Mouse (Mus musculus) midbrain, postnatal 0 days (tissue): ENCODE data around the gene Slc35a3. TPM values are rescaled to one million over a fixed set of nuclear protein-coding genes. Genes with fewer than 3 reads are reported as not detected.
A peak's percentile ranks its signal among the peaks of the same experiment; 100 is the strongest.

Experiments
- ATAC-seq: fragments of 200-750 bp; cut with Nextera tagmentation; 2 replicates; pipeline ENCODE4 v1.8.0; 2017; ENCODE audit warnings: moderate number of reproducible peaks, mild to moderate bottlenecking, moderate TSS enrichment, moderate library complexity; ENCODE audit not compliant: low FRiP score
- DNase-seq: peaks from one replicate; pipeline ENCODE4 v3.0.0-alpha.2; 2015; ENCODE audit warnings: low spot score
- H3K27ac ChIP-seq: fragments of 300-500 bp; sonication (generic); 2 replicates; pipeline ENCODE4 v1.5.1; 2014; ENCODE audit warnings: low read depth, mild to moderate bottlenecking, low read length, mixed read lengths
- H3K27me3 ChIP-seq: fragments of 300-500 bp; sonication (generic); 2 replicates; pipeline ENCODE4 v1.6.1; 2014; ENCODE audit warnings: low read length, control low read depth, mixed read lengths; ENCODE audit not compliant: insufficient read depth
- H3K36me3 ChIP-seq: fragments of 300-500 bp; sonication (generic); 2 replicates; pipeline ENCODE4 v1.6.1; 2014; ENCODE audit warnings: low read length, control low read depth, mixed read lengths; ENCODE audit not compliant: insufficient read depth
- H3K4me1 ChIP-seq: fragments of 300-500 bp; sonication (generic); 2 replicates; pipeline ENCODE4 v1.6.1; 2014; ENCODE audit warnings: mild to moderate bottlenecking, control low read depth, antibody characterized with exemption, low read length, mixed read lengths; ENCODE audit not compliant: insufficient read depth
- H3K4me2 ChIP-seq: fragments of 300-500 bp; sonication (generic); 2 replicates; pipeline ENCODE4 v1.6.1; 2014; ENCODE audit warnings: low read depth, mild to moderate bottlenecking, low read length, mixed read lengths; ENCODE audit not compliant: poor library complexity, severe bottlenecking
- H3K4me3 ChIP-seq: fragments of 300-500 bp; sonication (generic); 2 replicates; pipeline ENCODE4 v1.5.1; 2014; ENCODE audit warnings: low read depth, mild to moderate bottlenecking, low read length, moderate library complexity
- H3K9ac ChIP-seq: fragments of 300-500 bp; sonication (generic); replicated peaks from 2 replicates; pipeline ENCODE4 v1.6.1; 2014; ENCODE audit warnings: mild to moderate bottlenecking, low read length, moderate library complexity, mixed read lengths; ENCODE audit not compliant: poor library complexity, severe bottlenecking
- H3K9me3 ChIP-seq: fragments of 300-500 bp; sonication (generic); 2 replicates; pipeline ENCODE4 v1.6.1; 2016; ENCODE audit warnings: low read length, control low read depth
- CTCF ChIP-seq: IDR thresholded peaks from 2 replicates; pipeline ENCODE4 v1.5.1; 2016; ENCODE audit warnings: antibody characterized with exemption, mild to moderate bottlenecking
- WGBS: fragments of 180-500 bp; shearing (Covaris S2); extraction: QIAGEN DNeasy Blood & Tissue Kit; methylation state at CpG from one replicate; pipeline ENCODE4 v1.1.7; 2014; 5-methylcytosine and 5-hydroxymethylcytosine counted together
- polyA plus RNA-seq: library from polyadenylated mRNA; unstranded; fragments of >200 nt; fragmentation: Nextera tagmentation; extraction: Ambion mirVana; gene quantifications from 2 replicates; pipeline ENCODE4 v1.2.1, GENCODE M21; 2015
- total RNA-seq: library from RNA; depleted of rRNA; stranded (reverse); fragments of >200 nt; gene quantifications from 2 replicates; pipeline ENCODE4 v1.2.3, GENCODE M21; 2014

Gene Slc35a3
- total and polyA plus RNA-seq, 2 experiments from 2014 or later, result 6.2 to 18.9 TPM

DNA sequence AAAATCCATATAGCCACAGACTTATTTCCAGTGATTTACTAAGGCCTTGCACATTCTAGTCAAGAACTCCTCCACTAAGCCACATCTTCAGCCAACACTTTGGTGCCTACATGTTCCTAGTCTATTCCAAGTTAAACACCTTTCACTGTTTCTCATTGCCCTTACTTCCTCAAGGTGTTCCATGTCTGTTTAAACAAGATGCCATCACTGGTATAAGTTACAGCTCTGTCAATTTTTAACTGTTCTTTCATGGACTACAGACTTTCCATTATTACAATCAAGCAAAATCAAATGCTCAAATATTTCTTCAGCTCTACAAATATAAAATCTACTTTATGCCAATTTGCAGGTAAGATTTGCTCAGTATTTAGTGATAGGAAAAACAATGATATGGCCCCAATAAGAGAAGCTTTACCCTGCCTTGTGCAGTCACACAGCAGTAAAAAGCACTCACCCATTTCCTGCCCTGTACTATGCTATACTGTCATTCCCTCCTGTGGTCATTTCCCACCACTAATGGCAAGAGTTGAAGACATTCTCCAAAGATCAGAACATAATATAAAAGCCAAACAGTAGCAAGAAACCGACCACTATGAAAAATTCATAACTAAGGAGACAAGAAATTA, 9.9 kb downstream of the Slc35a3 start:
- WGBS, result 97% methylated on average over 1 of the region's 1 CpGs

DNA sequence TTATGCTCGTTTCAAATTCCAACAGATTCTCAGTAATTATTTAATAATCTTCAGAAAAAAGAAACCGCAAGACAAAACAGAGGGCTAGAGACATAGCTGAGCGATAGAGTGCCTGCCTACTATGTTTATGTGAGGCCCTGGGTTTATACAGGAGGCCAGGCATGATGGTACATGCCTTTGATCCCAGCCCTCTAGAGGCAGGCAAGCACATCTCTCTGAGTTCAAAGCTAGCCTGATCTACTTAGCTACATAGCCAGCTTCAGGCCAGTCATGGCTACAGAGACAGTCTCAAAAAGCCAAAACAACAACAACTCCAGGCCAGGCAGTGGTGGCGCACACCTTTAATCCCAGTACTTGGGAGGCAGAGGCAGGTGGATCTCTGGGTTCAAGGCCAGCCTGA, 11.0 kb downstream of the Slc35a3 start:
- no peaks in the 10 kb centered on the region for H3K9me3 ChIP-seq
- peaks cover 2% of the 10 kb centered on the region; the same call in 1 of the 2 replicates for H3K36me3 ChIP-seq
- H3K4me2 ChIP-seq, result no peak overlapping the region
- H3K4me3 ChIP-seq, result no peak overlapping the region
- H3K4me1 ChIP-seq, result no peaks in the 10 kb centered on the region
- no peak for TF ChIP-seq CTCF
- no peaks in the 10 kb centered on the region for H3K27me3 ChIP-seq
- H3K27ac ChIP-seq, result no peak overlapping the region
- no peak overlapping the region for H3K9ac ChIP-seq
- ATAC-seq (no peak), DNase-seq (no peak)
- 95% methylated on average over 4 of the region's 4 CpGs for WGBS

More for the DNA sequence above, 9.9 kb downstream of the Slc35a3 start:
- Histone ChIP-seq H3K36me3 (peaks cover 2% of the 10 kb centered on the region; the same call in 1 of the 2 replicates), H3K9ac (no peak overlapping the region), H3K4me1 (no peaks in the 10 kb centered on the region), H3K9me3 (no peaks in the 10 kb centered on the region), H3K4me3 (no peak overlapping the region), H3K27me3 (no peaks in the 10 kb centered on the region), H3K27ac (no peak overlapping the region), H3K4me2 (no peak overlapping the region)
- no peak for DNase-seq
- ATAC-seq, result no peak
- no peak for TF ChIP-seq CTCF

DNA sequence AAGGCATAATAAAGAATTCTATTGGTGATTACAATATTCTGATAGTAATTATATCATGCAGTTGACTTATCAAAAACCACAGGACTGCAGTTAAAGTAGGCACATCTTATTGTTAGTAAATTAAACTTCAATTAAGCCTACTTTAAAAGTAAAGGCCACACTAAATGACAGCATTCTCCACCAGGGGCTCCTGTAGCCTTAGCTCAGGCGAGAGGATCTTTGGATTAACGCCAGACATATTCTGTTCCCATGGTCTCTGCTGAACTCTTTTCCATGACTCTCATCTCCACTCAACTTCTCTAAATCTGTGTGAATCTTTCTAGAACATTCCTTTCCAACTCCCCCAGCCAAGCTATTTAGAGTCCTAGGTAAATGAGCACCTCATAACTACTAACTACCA, 13.8 kb downstream of the Slc35a3 start:
- H3K27me3 ChIP-seq, result no peaks in the 10 kb centered on the region
- peak; percentile 37 for DNase-seq
- no peak overlapping the region for H3K4me3 ChIP-seq
- TF ChIP-seq CTCF, result peak; percentile 20; the same call in 1 of the 2 replicates
- no peak for ATAC-seq
- no peak overlapping the region for H3K4me2 ChIP-seq
- no peak overlapping the region for H3K9ac ChIP-seq
- no peaks in the 10 kb centered on the region for H3K9me3 ChIP-seq
- no peak overlapping the region for H3K27ac ChIP-seq
- 60% methylated on average over 2 of the region's 2 CpGs for WGBS
- peaks cover 2% of the 10 kb centered on the region; the same call in 1 of the 2 replicates for H3K36me3 ChIP-seq
- H3K4me1 ChIP-seq, result no peaks in the 10 kb centered on the region

DNA sequence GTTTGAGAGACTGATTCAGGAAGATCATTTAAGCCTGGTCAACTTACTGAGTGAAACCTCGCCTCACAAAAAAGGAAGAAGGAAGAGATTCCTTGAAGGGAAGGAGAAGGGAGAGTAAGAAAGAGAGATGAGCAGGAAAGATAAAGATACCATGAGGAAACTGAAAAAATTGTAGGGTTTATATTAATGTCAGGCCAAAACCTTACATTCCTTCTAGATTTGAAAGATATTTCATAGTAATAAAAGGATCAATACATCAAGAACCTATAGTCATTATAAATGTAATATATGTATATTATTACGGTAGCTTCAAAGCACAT, 17.0 kb downstream of the Slc35a3 start:
- no peak for TF ChIP-seq CTCF
- Histone ChIP-seq H3K36me3 (peaks cover 4% of the 10 kb centered on the region; the same call in 1 of the 2 replicates), H3K9me3 (no peaks in the 10 kb centered on the region), H3K27ac (no peak overlapping the region), H3K9ac (no peak overlapping the region), H3K4me2 (no peak overlapping the region), H3K4me3 (no peak overlapping the region), H3K27me3 (no peaks in the 10 kb centered on the region), H3K4me1 (no peaks in the 10 kb centered on the region)
- 92% methylated on average over 2 of the region's 2 CpGs for WGBS
- DNase-seq (no peak), ATAC-seq (no peak)

DNA sequence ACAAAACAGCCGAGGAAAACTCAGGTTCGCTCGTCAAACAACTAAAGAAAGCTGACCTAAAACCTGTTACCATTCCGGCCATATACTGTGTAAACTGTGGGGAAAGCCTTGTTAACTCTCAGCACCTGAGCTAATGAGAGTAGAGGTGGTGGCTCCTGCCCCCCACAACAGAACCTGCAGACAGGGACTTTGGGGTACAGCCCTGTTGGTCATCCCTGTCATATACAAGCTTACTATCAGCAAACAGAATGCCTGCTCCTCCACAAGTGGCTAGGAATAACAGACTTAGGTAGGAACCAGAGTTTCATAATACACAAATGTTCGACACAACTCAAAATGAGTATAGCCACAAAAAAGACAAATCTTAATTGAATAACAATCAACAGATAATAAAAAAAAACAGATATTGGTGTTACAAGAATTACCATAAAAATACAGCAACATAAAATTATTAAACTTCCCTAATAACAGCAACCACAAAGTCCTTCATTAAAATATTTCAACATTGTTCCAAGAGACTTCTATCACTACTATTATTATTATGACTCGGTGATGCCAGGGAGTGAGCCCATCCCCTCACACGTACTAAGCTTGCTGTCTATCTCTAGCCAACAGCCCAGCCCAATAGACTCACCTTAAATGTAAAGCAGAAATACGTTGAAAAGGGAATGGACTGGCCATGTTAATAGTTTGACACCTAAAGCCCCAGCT, 17.5 kb downstream of the Slc35a3 start:
- no peak overlapping the region for H3K9ac ChIP-seq
- H3K27me3 ChIP-seq, result no peaks in the 10 kb centered on the region
- WGBS, result 94% methylated on average over 8 of the region's 8 CpGs
- DNase-seq (no peak), ATAC-seq (no peak)
- H3K4me2 ChIP-seq, result no peak overlapping the region
- no peak for TF ChIP-seq CTCF
- H3K4me1 ChIP-seq, result no peaks in the 10 kb centered on the region
- peaks cover 4% of the 10 kb centered on the region; the same call in 1 of the 2 replicates for H3K36me3 ChIP-seq
- H3K4me3 ChIP-seq, result no peak overlapping the region
- no peaks in the 10 kb centered on the region for H3K9me3 ChIP-seq
- H3K27ac ChIP-seq, result no peak overlapping the region

DNA sequence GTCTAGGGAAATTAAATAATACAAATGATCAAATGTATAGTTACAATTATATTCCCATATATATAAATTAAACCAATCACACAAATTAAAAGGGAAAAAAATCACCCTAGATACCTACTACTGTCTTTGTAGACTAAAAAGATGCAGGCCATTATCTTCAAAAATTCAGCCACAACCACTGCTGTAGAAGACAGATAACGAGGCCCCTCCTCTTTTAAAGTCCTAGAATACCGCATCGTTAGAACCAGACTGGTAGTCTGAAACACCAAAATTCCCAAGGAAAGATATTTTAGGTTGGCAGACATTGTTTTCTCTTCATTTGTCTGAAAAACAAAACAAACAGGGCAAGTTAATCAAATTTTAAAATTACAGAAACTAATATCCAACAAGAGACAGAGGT, 18.3 kb downstream of the Slc35a3 start:
- TF ChIP-seq CTCF, result no peak
- ATAC-seq, result no peak
- no peak overlapping the region for H3K27ac ChIP-seq
- 91% methylated on average over 3 of the region's 3 CpGs for WGBS
- DNase-seq, result no peak
- no peak overlapping the region for H3K9ac ChIP-seq
- H3K4me3 ChIP-seq, result no peak overlapping the region
- H3K9me3 ChIP-seq, result no peaks in the 10 kb centered on the region
- H3K4me1 ChIP-seq, result no peaks in the 10 kb centered on the region
- H3K36me3 ChIP-seq, result peaks cover 4% of the 10 kb centered on the region; the same call in 1 of the 2 replicates
- H3K27me3 ChIP-seq, result no peaks in the 10 kb centered on the region
- no peak overlapping the region for H3K4me2 ChIP-seq
